Mouse (Mus musculus) embryonic facial prominence, embryonic 10.5 days (tissue): ENCODE results near the gene Glis1. TPM values are rescaled to one million over a fixed set of nuclear protein-coding genes. Genes with fewer than 3 reads are reported as not detected.

ENCODE experiments used
- DNase-seq: peaks from one replicate; pipeline ENCODE4 v3.0.0-alpha.2; 2017; ENCODE audit warnings: low spot score
- H3K27ac ChIP-seq: fragments of 300-500 bp; sonication (generic); replicated peaks from 2 replicates; pipeline ENCODE4 v1.5.1; 2016; ENCODE audit warnings: mild to moderate bottlenecking
- H3K27me3 ChIP-seq: fragments of 300-500 bp; sonication (generic); replicated peaks from 2 replicates; pipeline ENCODE4 v1.6.1; 2016; ENCODE audit warnings: low read depth, mild to moderate bottlenecking; ENCODE audit not compliant: poor library complexity, severe bottlenecking
- H3K36me3 ChIP-seq: fragments of 300-500 bp; sonication (generic); replicated peaks from 2 replicates; pipeline ENCODE4 v1.6.1; 2016; ENCODE audit warnings: mild to moderate bottlenecking, moderate library complexity
- H3K4me1 ChIP-seq: fragments of 300-500 bp; sonication (generic); 2 replicates; pipeline ENCODE4 v1.6.1; 2016
- H3K4me3 ChIP-seq: fragments of 300-500 bp; sonication (generic); 2 replicates; pipeline ENCODE4 v1.5.1; 2016; ENCODE audit warnings: mild to moderate bottlenecking, moderate library complexity
- H3K9me3 ChIP-seq: fragments of 300-500 bp; sonication (generic); 2 replicates; pipeline ENCODE4 v1.6.1; 2016; ENCODE audit warnings: mild to moderate bottlenecking
- WGBS: fragments of 180-500 bp; shearing (Covaris S2); methylation state at CpG from one replicate; pipeline ENCODE4 v1.1.7; 2016; 5-methylcytosine and 5-hydroxymethylcytosine counted together
- polyA plus RNA-seq: library from polyadenylated mRNA; unstranded; fragments of >200 nt; fragmentation: Nextera tagmentation; extraction: Ambion mirVana; gene quantifications from 2 replicates; pipeline ENCODE4 v1.2.1, GENCODE M21; 2016

Gene Glis1
- polyA plus RNA-seq, 1 experiment from 2014 or later, result 7.3 TPM

- H3K27ac ChIP-seq, result no peak overlapping the region
- no peaks in the 10 kb centered on the region for H3K9me3 ChIP-seq
- no peak overlapping the region for H3K4me3 ChIP-seq
- 86% methylated on average over 5 of the region's 5 CpGs for WGBS
- H3K27me3 ChIP-seq, result peaks cover 26% of the 10 kb centered on the region
- H3K36me3 ChIP-seq, result no peaks in the 10 kb centered on the region
- peaks cover 30% of the 10 kb centered on the region for H3K4me1 ChIP-seq
- no peak for DNase-seq
These were observed 58.6 kb downstream of the Glis1 start for GRCm38 (mm10) chr4:107492991-107493390.

DNA sequence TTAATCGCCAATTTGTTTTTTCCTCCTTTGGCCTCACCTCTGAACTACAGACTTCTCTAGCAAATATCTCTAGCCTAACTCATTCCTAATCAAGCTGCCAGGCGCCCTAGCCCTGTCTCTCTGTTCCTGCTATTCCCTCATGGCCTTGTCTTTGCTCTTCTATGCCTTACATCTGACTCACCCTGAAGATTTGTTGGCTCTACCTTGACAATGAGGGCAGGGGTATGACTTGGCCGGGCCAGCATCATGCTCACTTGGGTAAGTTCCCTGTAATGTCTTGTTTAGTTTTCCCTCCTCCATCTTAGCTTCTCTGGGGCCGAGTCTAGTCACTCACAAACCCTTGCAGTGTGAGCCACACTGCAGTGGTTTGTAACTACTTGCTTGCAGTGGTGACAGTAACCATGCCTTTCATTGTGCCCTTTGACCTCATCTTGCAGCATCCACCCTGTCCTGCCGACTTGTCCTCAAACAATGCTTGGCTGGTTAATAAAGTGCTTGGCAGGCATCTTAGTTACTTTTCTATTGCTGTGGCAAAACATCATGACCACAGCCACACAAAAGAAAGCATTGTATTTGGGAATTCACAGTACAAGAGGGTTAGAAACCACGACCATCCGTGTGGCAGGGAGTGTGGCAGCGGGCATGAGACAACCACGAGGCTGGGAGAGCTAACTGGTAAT, 61.5 kb downstream of the Glis1 start:
- peaks cover 37% of the 10 kb centered on the region for H3K4me1 ChIP-seq
- no peak overlapping the region for H3K4me3 ChIP-seq
- DNase-seq, result no peak
- H3K27ac ChIP-seq, result 0 out of 2 replicates have a peak overlapping the region, but pooled peaks have one; percentile 4
- 79% methylated on average over 9 of the region's 9 CpGs for WGBS
- no peaks in the 10 kb centered on the region for H3K9me3 ChIP-seq
- peaks cover 15% of the 10 kb centered on the region; the same call in 1 of the 2 replicates for H3K27me3 ChIP-seq
- no peaks in the 10 kb centered on the region for H3K36me3 ChIP-seq

DNA sequence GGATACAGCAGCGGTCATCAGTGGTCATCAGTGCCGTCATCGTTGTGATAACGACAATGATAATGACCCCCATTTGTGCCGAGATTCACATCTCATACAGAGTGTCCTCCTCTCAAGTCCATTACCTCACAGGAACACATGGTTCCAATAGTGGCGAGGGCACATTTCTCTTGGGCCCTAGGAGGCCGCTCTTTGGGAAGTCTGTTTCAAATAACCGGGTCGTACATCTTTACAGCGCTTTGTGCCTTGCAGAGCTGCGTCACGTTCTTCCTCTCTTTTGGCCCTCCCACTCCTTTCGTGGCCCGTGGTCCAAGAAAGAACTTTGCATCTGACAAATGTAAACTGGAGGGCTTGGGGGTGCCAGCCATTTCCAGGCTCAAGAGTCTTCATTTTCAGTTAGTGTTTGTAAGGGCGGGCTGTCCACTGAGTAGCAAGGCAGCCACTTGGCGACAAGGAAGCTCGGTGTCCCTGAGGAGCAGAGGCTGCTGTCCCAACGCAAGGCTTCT, 63.1 kb downstream of the Glis1 start:
- DNase-seq, result peak; percentile 43
- H3K36me3 ChIP-seq, result no peaks in the 10 kb centered on the region
- peaks cover 53% of the 10 kb centered on the region for H3K4me1 ChIP-seq
- peaks cover 12% of the 10 kb centered on the region; the same call in 1 of the 2 replicates for H3K27me3 ChIP-seq
- H3K9me3 ChIP-seq, result no peaks in the 10 kb centered on the region
- 68% methylated on average over 18 of the region's 18 CpGs for WGBS
- no peak overlapping the region for H3K4me3 ChIP-seq
- peak overlapping the region; percentile 45 for H3K27ac ChIP-seq

GRCm38 (mm10) chr4:107502601-107503051, 68.2 kb downstream of the Glis1 start:
- peak; percentile 27 for DNase-seq
- Histone ChIP-seq H3K27ac (peak overlapping the region; percentile 76), H3K4me1 (peaks cover 47% of the 10 kb centered on the region), H3K36me3 (no peaks in the 10 kb centered on the region), H3K9me3 (no peaks in the 10 kb centered on the region), H3K27me3 (0 out of 2 replicates have a peak, but pooled peaks cover 11% of the 10 kb centered on the region), H3K4me3 (no peak overlapping the region)
- WGBS, result 50% methylated on average over 10 of the region's 10 CpGs

DNA sequence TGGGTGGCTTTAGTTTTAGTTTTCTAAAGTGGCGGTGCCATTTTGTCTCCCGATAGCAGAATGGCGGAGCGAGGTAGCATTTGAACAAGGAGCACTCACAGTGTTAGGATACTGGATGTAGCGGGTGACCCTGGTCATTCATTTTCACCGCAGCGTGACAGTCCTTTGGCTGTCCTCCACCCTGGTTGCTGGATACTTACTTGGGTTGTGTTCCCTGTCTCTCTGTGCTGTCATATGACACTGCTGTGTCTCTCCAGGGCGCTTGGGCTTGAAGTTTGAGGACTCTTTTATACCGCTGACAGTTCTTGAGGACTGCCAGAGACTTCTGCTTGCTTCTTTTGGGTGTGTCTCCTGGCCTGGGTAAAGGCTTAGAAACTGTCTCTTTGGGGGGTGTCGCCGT, 80.6 kb downstream of the Glis1 start:
- no peak for DNase-seq
- 91% methylated on average over 11 of the region's 11 CpGs for WGBS
- H3K4me3 ChIP-seq, result no peak overlapping the region
- peak overlapping the region; percentile 40; the same call in 1 of the 2 replicates for H3K27ac ChIP-seq
- no peaks in the 10 kb centered on the region for H3K27me3 ChIP-seq
- H3K9me3 ChIP-seq, result no peaks in the 10 kb centered on the region
- no peaks in the 10 kb centered on the region for H3K36me3 ChIP-seq
- peaks cover 33% of the 10 kb centered on the region for H3K4me1 ChIP-seq

DNA sequence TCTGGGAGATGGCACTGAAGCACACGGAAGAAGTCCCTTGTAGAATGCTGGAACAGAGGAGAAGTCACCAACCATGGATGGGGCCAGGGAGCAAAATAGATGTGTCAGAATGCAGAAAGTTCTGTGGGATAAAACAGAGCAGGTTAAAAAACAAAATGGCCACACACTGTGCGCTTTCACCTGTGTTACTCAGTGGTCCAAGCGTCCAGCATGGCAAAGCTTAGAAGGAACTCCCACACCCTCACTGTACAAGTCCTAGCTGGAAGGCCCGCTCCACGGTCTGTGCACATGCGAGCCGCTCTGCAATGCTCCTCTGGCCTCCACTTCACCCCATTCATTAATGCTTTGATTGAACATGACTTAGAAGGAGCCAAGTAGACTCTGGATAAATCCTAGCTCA, 81.2 kb downstream of the Glis1 start:
- WGBS, result 91% methylated on average over 7 of the region's 7 CpGs
- H3K27me3 ChIP-seq, result no peaks in the 10 kb centered on the region
- H3K4me1 ChIP-seq, result peaks cover 39% of the 10 kb centered on the region
- DNase-seq, result no peak
- H3K9me3 ChIP-seq, result no peaks in the 10 kb centered on the region
- no peak overlapping the region for H3K4me3 ChIP-seq
- no peaks in the 10 kb centered on the region for H3K36me3 ChIP-seq
- no peak overlapping the region for H3K27ac ChIP-seq

GRCm38 (mm10) chr4:107518766-107519165, 84.4 kb downstream of the Glis1 start:
- Histone ChIP-seq H3K36me3 (no peaks in the 10 kb centered on the region), H3K4me1 (peaks cover 55% of the 10 kb centered on the region), H3K4me3 (no peak overlapping the region), H3K9me3 (no peaks in the 10 kb centered on the region), H3K27ac (0 out of 2 replicates have a peak overlapping the region, but pooled peaks have one; percentile 20), H3K27me3 (no peaks in the 10 kb centered on the region)
- WGBS, result 76% methylated on average over 11 of the region's 11 CpGs
- no peak for DNase-seq

- 83% methylated on average over 5 of the region's 5 CpGs for WGBS
- DNase-seq, result no peak
- Histone ChIP-seq H3K27me3 (peaks cover 8% of the 10 kb centered on the region; the same call in 1 of the 2 replicates), H3K4me1 (peaks cover 55% of the 10 kb centered on the region), H3K4me3 (no peak overlapping the region), H3K27ac (peak overlapping the region; percentile 69; the same call in 1 of the 2 replicates), H3K9me3 (no peaks in the 10 kb centered on the region), H3K36me3 (no peaks in the 10 kb centered on the region)
These were observed 85.7 kb downstream of the Glis1 start for GRCm38 (mm10) chr4:107520071-107520470.

DNA sequence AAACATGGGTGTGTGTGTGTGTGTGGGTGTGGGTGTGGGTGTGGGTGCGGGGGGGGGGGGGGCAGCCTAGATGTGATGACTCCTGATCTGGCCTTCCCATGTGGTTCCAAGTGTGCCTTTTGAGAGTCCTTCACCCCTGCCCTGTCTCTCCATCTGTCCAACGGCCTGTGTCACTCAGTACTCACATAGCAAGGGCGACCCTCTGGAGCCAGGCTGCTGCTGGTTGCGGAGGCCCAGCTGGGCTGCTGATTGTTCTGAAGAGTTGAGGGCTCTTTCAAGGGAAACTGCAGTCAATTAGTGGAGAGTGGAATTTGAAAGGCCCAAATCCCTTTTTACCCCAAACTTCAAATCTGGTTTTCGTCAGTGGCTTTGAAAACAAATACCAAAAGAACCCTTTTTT, 86.4 kb downstream of the Glis1 start:
- H3K27me3 ChIP-seq, result peaks cover 8% of the 10 kb centered on the region; the same call in 1 of the 2 replicates
- peak overlapping the region; percentile 69 for H3K27ac ChIP-seq
- peak; percentile 59 for DNase-seq
- H3K4me1 ChIP-seq, result peaks cover 55% of the 10 kb centered on the region
- no peak overlapping the region for H3K4me3 ChIP-seq
- no peaks in the 10 kb centered on the region for H3K9me3 ChIP-seq
- no peaks in the 10 kb centered on the region for H3K36me3 ChIP-seq
- WGBS, result 36% methylated on average over 5 of the region's 5 CpGs

DNA sequence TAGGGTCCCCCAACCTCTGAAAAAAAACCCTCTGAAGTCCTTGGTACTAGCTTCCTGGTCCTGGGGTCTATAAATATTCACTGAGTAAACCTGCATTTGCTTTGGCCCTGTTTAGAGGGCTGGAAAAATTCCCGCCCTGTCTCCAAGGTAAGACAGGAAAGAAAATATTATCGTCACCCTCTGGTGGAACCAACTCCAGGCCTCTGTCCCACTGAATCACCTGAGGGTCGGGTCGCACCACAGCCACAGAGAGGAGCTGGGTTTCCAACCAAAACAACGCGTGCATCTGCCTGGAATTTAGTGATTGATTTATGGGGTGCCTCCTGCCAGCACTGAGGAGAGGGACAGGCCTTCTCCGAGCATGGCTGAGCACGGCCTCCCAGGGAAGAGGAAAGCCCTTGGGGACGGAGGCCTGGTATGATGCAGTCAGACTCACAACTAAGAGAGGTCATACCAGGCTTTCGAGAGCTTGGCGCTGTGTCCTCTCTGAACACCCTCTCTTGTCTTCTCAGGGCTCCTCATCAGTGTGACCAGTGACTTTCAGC, 89.3 kb downstream of the Glis1 start:
- H3K4me3 ChIP-seq, result no peak overlapping the region
- WGBS, result 76% methylated on average over 11 of the region's 11 CpGs
- no peaks in the 10 kb centered on the region for H3K9me3 ChIP-seq
- H3K27me3 ChIP-seq, result peaks cover 8% of the 10 kb centered on the region; the same call in 1 of the 2 replicates
- no peak for DNase-seq
- H3K36me3 ChIP-seq, result no peaks in the 10 kb centered on the region
- H3K4me1 ChIP-seq, result peaks cover 42% of the 10 kb centered on the region
- H3K27ac ChIP-seq, result peak overlapping the region; percentile 10; the same call in 1 of the 2 replicates

GRCm38 (mm10) chr4:107535126-107535525, 100.7 kb downstream of the Glis1 start:
- H3K36me3 ChIP-seq, result no peaks in the 10 kb centered on the region
- H3K9me3 ChIP-seq, result peaks cover 4% of the 10 kb centered on the region
- peaks cover 28% of the 10 kb centered on the region for H3K4me1 ChIP-seq
- no peak for DNase-seq
- H3K4me3 ChIP-seq, result no peak overlapping the region
- peaks cover 29% of the 10 kb centered on the region for H3K27me3 ChIP-seq
- no peak overlapping the region for H3K27ac ChIP-seq
- WGBS, result 88% methylated on average over 11 of the region's 11 CpGs

- Histone ChIP-seq H3K9me3 (peaks cover under 1% of the 10 kb centered on the region), H3K27ac (peak overlapping the region; percentile 75; the same call in 1 of the 2 replicates), H3K36me3 (no peaks in the 10 kb centered on the region), H3K27me3 (peaks cover 29% of the 10 kb centered on the region), H3K4me1 (peaks cover 31% of the 10 kb centered on the region), H3K4me3 (no peak overlapping the region)
- WGBS, result 32% methylated on average over 13 of the region's 13 CpGs
- peak; percentile 82 for DNase-seq
These were observed 103.7 kb downstream of the Glis1 start for GRCm38 (mm10) chr4:107538116-107538515.

DNA sequence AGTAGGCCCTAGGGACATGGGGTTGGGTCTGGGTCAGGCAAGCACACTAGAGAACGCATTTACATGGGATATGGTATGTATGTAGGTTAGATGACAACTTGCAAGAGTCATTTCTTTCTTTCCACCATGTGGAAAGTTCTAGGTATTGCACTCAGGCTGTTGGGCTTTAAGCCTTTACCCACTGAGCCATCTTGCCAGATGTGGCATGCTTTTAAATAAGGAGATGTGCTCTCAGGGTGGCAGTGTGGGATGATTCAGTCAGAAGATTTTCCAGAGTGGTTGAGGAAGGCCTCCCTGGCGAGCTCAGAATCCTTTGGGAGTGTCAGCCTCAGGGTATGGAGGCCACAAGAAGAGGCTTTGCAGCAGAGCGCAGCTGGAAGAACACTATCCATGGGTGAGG, 104.2 kb downstream of the Glis1 start:
- Histone ChIP-seq H3K4me1 (peaks cover 31% of the 10 kb centered on the region), H3K9me3 (no peaks in the 10 kb centered on the region), H3K36me3 (no peaks in the 10 kb centered on the region), H3K27ac (peak overlapping the region; percentile 75), H3K27me3 (peaks cover 29% of the 10 kb centered on the region), H3K4me3 (no peak overlapping the region)
- no peak for DNase-seq
- WGBS, result 52% methylated on average over 3 of the region's 3 CpGs
